Mouse (Mus musculus): ENCODE data around the gene Kyat3.
A peak's percentile ranks its signal among the peaks of the same experiment; 100 is the strongest.

The Kyat3 gene

GRCm38 (mm10) chr3:142747673-142748072 is 46.8 kb downstream of the Kyat3 start:
- no peak for DNase-seq (ENCODE audit: low spot score)

- DNase-seq (ENCODE audit: low spot score): no peak
These were observed 48.3 kb downstream of the Kyat3 start for GRCm38 (mm10) chr3:142749131-142749530.

GRCm38 (mm10) chr3:142755132-142755867 is 54.4 kb downstream of the Kyat3 start:
- DNase-seq (ENCODE audit: low spot score): no peak

GRCm38 (mm10) chr3:142757841-142758240 is 57.0 kb downstream of the Kyat3 start:
- no peak for DNase-seq (ENCODE audit: low spot score)

GRCm38 (mm10) chr3:142758593-142758992 is 57.7 kb downstream of the Kyat3 start:
- no peak for DNase-seq (ENCODE audit: low spot score)

GRCm38 (mm10) chr3:142760356-142760755 is 59.5 kb downstream of the Kyat3 start:
- no peak for DNase-seq (ENCODE audit: low spot score)

- peak; percentile 93 for DNase-seq (ENCODE audit: low spot score)
These were observed 64.3 kb downstream of the Kyat3 start, which contains the start of gene Gtf2b for GRCm38 (mm10) chr3:142764995-142765777. Gene Gtf2b (plus strand): TSS chr3:142765045.

- peak; percentile 13 for DNase-seq (ENCODE audit: low spot score)
These were observed 64.9 kb downstream of the Kyat3 start for GRCm38 (mm10) chr3:142765778-142766165.

GRCm38 (mm10) chr3:142768498-142768897 is 67.6 kb downstream of the Kyat3 start:
- no peak for DNase-seq (ENCODE audit: low spot score)

GRCm38 (mm10) chr3:142770518-142770917 is 69.7 kb downstream of the Kyat3 start:
- no peak for DNase-seq (ENCODE audit: low spot score)

- no peak for DNase-seq (ENCODE audit: low spot score)
These were observed 72.8 kb downstream of the Kyat3 start for GRCm38 (mm10) chr3:142773538-142774191.

GRCm38 (mm10) chr3:142777227-142777626 is 76.4 kb downstream of the Kyat3 start:
- DNase-seq (ENCODE audit: low spot score): no peak

- no peak for DNase-seq (ENCODE audit: low spot score)
These were observed 85.7 kb downstream of the Kyat3 start for GRCm38 (mm10) chr3:142786423-142787072.

- no peak for DNase-seq (ENCODE audit: low spot score)
These were observed 94.7 kb downstream of the Kyat3 start for GRCm38 (mm10) chr3:142795587-142795986.
